Mouse (Mus musculus): ENCODE results near the gene Sgtb.

The Sgtb gene

DNA sequence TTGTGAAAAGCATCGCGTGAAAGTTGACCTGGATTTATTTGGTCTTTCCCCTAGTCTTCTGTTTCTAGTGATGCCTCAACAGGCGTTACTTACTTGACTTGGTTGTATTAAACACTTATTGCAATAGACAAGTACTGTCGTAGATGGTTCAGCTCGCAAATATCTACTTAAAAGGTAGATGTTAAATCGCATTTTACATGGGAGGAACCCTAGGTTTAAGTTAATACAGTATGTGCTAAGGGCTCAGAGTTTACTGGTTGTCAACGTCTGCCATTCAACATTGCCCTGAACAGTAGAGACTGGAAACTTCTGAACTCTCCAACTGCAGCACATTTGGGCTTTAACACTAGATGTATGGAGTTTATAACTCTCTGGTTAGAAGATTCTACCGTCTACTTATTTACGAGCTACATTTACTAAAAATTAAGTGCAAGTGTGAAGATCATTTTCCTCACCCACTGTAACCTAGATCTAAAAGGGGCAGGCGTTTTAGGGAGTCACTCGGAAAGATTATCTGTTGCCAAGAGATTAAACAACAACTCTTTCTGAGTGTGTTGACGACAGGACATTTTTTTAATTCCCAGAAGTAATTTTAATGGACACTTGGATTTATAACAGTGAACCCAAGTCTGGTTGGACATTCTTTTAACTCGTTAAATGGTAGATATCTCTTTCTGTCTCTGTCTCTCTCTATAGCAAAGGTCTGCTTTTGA is 69.8 kb downstream of the Sgtb start:
- DNase-seq (ENCODE audit: low spot score): no peak

DNA sequence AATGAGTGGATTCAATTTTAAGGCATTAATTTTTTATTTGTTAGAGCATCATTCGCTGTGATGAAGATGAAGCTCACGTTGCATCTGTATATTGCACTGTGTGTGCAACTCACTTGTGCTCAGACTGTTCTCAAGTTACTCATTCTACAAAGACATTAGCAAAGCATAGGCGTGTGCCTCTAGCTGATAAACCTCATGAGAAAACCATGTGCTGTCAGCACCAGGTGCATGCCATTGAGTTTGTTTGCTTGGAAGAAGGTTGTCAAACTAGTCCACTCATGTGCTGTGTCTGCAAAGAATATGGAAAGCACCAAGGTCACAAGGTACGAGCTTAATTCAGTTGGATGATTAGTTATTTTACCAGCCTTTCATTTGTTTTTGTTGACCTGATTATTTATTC is 77.8 kb downstream of the Sgtb start:
- DNase-seq (ENCODE audit: low spot score): no peak
